Mouse (Mus musculus): Measurements from ENCODE around the gene Hs6st3.
"Not testable (repeated sequence)": the region's sequence is repeated elsewhere in the genome, so short reads cannot be mapped to it uniquely, and the experiment has no call there.

Hs6st3 gene

DNA sequence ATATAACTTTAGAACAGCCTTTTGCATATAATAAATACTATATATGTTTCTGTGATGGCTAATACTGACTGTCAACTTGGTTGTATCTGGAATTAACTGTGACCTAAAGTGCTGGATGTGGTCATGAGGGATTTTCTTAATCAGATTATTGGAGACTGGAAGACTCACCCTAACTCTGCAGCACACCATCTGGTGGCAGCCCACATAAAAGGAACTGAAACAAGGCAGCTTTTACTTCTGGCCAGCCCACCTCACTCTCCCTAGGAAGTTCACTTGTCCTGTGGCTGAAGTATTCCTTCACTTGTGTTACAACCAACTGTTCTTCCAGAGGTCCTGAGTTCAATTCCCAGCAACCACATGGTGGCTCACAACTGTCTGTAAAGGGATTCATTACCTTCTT is 313.5 kb downstream of the Hs6st3 start:
- no peak for DNase-seq (ENCODE audit: low read depth)

GRCm38 (mm10) chr14:119452382-119452781 is 314.2 kb downstream of the Hs6st3 start:
- no peak for DNase-seq (ENCODE audit: low read depth)

- DNase-seq (ENCODE audit: low read depth): no peak
Observed at GRCm38 (mm10) chr14:119452797-119453196, 314.7 kb downstream of the Hs6st3 start.

DNA sequence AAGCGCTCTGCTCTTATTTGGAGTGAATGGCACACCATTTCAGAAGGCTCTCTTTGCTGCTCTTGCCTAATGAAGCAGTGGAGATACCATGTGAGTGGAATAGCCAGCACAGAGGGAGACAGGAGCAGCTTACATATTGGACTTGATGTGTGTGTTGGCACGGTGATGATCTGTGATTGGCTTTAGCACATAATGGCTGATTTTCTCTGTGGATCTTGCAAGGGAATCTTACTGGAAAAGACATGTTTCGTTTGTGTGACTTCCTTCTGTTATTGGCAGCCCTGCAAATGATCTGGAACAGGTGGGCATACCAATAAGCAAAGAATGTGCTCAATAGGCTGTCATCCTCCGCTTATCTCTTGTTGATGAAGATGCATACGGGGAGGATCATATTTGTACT is 326.2 kb downstream of the Hs6st3 start:
- DNase-seq (ENCODE audit: low read depth): no peak

DNA sequence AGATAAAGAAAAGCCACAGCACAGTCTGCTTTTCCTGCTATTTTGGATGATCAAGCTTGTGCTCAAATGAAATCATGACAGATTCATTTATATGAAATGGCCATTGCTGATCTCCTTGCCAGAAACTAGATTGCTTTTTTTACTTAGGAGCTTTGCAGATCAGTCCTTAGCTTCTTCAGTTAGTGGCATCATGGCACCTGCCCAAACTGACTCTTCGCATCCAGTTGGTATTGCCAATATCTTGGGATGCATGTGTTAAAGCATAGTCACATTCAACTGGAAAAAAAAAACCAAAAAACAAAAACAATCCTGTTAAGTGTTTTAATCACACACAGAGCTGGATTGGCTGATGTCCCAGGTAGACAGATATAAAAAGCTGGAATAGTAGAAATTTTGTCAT is 326.7 kb downstream of the Hs6st3 start:
- no peak for DNase-seq (ENCODE audit: low read depth)

- no peak for DNase-seq (ENCODE audit: low read depth)
Observed at GRCm38 (mm10) chr14:119466899-119467588, 328.9 kb downstream of the Hs6st3 start.

- DNase-seq (ENCODE audit: low read depth): no peak
Observed at GRCm38 (mm10) chr14:119476582-119476981, 338.4 kb downstream of the Hs6st3 start.

DNA sequence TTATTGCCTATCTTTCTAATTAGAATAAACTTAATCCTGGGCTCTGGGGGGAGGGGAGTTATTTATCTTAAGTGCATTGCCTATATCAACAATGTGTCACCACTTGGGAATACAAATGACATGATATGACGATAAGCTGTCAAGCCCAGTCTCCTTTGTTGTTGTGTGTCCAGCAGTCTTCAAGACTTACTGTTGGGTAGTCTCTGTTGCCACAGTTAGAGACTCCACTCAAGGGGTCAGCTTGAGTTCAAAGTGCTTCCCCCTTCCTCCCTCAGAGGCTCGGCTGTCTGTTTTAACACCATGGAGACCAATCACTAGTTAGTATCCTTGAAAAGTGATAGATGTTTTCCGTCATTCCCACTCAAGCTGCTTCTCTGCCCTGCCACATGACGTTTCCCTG is 339.7 kb downstream of the Hs6st3 start:
- DNase-seq (ENCODE audit: low read depth): no peak

- DNase-seq (ENCODE audit: low read depth): no peak
Observed at GRCm38 (mm10) chr14:119488978-119489703, 351.0 kb downstream of the Hs6st3 start.

GRCm38 (mm10) chr14:119520632-119521031 is 382.5 kb downstream of the Hs6st3 start:
- DNase-seq (ENCODE audit: low read depth): no peak

DNA sequence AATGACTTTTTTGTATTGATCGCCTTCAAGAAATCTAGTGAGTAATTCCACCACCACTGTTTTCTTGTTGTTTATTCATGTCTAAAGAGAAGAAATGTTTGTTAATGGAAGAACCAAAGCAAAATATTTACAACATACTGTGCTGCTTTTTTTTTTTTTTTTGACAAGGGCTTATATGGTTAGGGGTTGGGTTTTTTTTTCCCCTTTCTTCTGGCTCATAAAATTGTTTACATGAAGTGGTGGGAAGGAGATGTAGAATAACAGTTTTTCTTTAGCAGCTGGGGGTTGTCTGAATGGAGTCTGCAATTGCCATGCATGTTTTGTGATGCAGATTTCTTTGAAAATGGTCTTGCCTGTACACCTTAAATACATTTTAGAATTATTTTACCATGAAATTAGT is 382.9 kb downstream of the Hs6st3 start:
- DNase-seq (ENCODE audit: low read depth): no peak

DNA sequence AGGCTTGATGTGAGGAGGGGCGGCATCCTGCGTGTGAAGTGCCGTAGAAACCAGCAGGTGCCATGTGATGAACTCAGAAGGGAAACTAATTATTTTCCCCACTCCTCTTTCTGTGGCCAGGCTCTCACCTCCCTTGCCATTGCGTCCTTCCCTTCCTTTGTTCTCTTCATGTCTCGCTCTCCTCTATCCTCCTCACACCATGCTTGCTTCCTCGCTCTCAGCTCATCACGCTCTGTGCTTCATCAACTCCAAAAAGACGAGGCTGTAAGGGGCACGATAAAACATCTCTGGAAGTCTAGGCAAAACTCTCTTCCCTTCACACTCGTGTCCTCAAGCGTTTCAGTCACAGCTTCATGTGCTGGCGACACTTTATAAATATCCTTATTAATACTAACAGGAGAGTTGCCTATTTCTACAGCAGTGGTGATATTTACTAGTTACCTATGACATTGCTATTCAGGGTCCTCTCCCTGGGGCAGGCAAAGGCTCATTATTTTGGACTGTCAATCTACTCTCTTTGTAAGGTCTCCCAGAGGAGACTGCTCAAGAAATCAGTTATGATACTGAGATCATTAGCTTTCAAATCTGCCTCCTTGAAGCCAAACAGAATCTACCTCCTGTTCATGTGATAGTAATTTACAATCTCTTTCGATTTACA is 394.9 kb downstream of the Hs6st3 start:
- DNase-seq (ENCODE audit: low read depth): no peak

DNA sequence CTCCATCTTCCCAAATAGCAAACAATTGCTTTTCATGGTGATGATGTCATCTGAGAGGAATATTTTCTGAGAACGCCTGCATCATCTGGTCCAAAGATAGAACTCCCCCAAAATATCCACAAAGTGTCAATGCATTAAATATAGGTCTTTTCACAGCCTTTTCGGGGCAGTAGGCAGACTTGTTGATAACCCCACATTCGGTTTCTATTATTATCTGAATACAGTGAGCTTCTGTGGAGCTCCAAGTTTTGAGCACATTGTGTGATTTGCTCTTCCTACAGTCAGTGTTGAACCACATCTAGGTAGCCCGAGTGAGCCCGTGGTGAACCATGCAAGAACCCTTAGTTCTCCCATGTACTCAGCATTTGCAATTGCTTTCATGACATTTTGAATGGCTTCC is 402.4 kb downstream of the Hs6st3 start:
- no peak for DNase-seq (ENCODE audit: low read depth)

- DNase-seq (ENCODE audit: low read depth): no peak
Observed at GRCm38 (mm10) chr14:119544596-119544995, 406.5 kb downstream of the Hs6st3 start.

DNA sequence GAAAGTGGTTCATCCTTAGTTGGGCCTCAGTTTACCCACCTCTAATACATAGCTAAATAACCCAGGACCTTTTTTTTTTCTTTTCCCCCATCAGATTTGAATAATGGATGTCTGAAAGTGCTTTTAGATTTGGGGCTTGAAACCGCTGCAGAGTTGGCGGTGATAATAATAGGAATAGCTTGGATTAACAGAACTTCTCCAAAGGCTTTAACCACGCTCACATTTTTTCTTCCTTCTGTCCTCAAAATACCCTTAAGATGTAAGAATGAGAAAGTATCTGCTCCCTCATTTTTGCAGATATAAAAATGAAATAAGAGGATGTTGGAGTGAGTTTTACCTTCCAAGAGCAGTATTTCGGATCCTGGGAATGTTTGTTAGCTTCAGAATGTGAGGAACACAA is 420.2 kb downstream of the Hs6st3 start:
- DNase-seq (ENCODE audit: low read depth): no peak

GRCm38 (mm10) chr14:119582039-119582508 is 443.9 kb downstream of the Hs6st3 start:
- no peak for DNase-seq (ENCODE audit: low read depth)

GRCm38 (mm10) chr14:119585069-119585468 is 446.9 kb downstream of the Hs6st3 start:
- DNase-seq (ENCODE audit: low read depth): no peak

DNA sequence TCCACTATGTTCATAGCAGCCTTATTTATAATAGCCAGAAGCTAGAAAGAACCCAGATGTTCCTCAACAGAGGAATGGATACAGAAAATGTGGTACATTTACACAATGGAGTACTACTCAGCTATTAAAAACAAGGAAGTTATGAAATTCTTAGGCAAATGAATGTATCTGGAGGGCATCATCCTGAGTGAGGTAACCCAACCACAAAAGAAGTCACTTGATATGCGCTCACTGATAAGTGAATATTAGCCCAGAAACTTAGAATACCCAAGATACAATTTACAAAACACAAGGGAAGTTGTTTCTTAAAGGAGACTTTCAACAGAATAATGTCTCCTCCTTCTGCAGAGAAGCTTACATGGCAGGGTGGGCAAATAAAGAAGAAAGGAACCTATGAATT is 449.2 kb downstream of the Hs6st3 start:
- DNase-seq (ENCODE audit: low read depth): not testable (repeated sequence)

DNA sequence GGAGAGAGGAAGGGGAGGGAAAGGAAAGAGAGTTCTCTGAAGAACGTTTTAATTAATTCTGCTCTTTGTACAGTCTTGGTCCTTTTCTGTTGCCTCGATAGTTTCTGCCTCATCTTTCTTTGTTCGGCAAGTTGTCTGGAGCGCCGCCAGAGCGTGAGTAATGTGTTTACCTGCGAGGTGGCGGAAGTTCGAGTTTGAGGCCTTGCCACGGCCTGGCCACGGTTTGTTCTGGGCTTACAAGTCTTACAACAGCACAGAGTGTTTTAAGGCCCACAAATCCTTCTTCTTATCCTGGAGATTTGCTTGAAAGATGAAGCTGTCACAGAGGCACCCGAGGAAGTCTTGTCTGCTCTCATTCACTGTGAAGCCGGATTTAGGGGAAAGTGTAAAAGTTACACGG is 466.2 kb downstream of the Hs6st3 start:
- no peak for DNase-seq (ENCODE audit: low read depth)

DNA sequence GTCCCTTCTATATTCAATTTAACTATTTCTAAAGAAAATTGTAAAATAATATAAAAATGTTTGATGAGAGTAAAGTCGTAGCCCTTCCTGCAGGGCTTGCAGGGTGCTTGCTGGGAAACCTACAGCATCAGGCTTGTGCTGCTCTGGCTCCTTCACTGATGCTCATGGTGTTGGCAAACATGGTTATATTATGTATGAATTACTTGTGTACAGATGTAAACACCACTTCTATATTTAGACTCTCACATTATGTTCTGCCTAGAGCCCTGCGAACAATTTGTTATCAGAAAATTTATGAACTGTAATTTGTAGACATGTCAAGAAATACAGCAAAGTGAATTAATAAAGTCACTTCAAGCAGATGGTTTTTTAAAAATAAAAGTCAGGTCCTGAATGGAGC is 474.7 kb downstream of the Hs6st3 start:
- DNase-seq (ENCODE audit: low read depth): no peak

GRCm38 (mm10) chr14:119629127-119629526 is 491.0 kb downstream of the Hs6st3 start:
- DNase-seq (ENCODE audit: low read depth): no peak

DNA sequence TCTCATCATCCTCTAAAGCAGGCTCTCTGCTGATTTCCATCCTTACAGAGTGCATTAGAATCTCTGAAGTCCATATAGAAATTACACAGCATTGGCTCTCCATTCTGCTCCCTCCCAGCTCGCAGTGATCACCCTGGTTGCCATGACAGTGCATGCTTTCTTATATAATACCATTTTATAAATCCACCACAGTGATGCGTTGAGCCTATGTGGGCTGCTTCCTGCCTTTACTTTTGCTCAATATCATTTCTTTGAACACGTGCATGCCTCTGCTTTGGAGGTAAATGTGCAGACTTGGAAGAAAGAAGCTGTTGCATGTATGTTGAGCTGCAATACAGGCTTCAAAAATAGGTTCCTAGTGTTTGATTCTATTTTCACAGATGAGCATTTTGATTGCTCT is 494.9 kb downstream of the Hs6st3 start:
- no peak for DNase-seq (ENCODE audit: low read depth)

GRCm38 (mm10) chr14:119633626-119634025 is 495.5 kb downstream of the Hs6st3 start:
- DNase-seq (ENCODE audit: low read depth): no peak

All from c-Kit-positive CD71-negative TER-119-negative erythroid progenitor cells, embryonic 14.5 days (primary cell).